In the genomic region with DNA sequence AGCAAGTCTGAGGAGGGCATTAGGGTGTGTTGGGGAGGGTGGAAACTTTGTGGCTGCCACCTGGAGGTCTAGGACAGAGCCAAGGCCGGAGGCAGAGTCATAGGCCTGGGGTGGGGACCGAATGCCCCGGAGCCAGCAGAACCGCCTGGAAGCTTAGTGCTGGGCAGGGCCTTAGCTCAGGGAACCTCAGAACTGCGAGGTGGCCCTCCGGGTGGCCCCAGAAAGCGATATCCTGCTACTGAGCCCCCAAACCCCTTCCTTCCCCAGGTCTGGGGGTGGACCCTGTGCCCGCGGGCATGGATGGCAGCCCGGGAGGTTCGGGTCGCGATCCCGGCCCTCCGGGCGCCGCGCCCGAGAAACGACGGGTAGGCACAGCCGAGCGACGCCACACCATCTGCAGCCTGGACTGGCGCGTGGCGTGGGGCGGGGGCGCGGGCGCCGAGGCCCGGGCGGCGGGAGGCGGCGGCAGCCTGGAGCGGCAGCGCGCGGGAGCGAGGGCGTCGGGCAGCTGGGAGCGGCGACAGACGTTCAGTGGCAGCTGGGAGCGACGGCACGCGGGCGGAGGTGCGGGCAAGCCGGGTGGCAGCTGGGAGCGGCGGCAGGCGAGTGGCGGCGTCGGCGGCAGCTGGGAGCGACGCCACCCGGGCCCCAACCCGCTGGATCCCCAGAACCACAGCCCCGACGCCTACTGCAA, we compare ENCODE assay signal across 9 mouse cellular contexts. TPM values are rescaled to one million over a fixed set of nuclear protein-coding genes. Genes with fewer than 3 reads are reported as not detected.
DNase-seq lines count a peak whose midpoint lies in the region; ATAC-seq and TF ChIP-seq lines count a peak whose summit lies in the region.
"Had no signal": no experiment of that assay in that cellular context is flagged by ENCODE, and none has a peak within 500 bp of the region (broad histone marks: within the 10 kb centered on the region; RNA-seq: fewer than 3 reads in every experiment).

No protein-coding gene starts in this region.

- H3K79me2 ChIP-seq in heart, adult 2 months (replicated peaks; ENCODE audit: control insufficient read depth, insufficient read depth, low read length): peaks cover 2% of the 10 kb centered on the region; the same call in 1 of the 2 replicates

- ATAC-seq in heart, postnatal 0 days (ENCODE audit: insufficient read depth, low read depth): no peak
- ATAC-seq in hindbrain, embryonic 14.5 days (ENCODE audit: low FRiP score): peak; percentile 61; the same call in 1 of the 2 replicates
- ATAC-seq in liver, embryonic 12.5 days: 0 out of 2 replicates have a peak, but pooled peaks have one; percentile 11

- H3K9me3 ChIP-seq in heart, postnatal 0 days (replicated peaks; ENCODE audit: control insufficient read depth, low read length): no peaks in the 10 kb centered on the region
- no peaks in the 10 kb centered on the region for H3K9me3 ChIP-seq in hindbrain, embryonic 14.5 days (ENCODE audit: control insufficient read depth, low read length)
- H3K9me3 ChIP-seq in liver, embryonic 12.5 days (replicated peaks): no peaks in the 10 kb centered on the region

- H3K9ac ChIP-seq in heart, postnatal 0 days (replicated peaks; ENCODE audit: low read depth, low read length): no peak overlapping the region
- H3K9ac ChIP-seq in heart, adult 2 months (ENCODE audit: low read depth, low read length): no peak overlapping the region
- H3K9ac ChIP-seq in hindbrain, embryonic 14.5 days: peak overlapping the region; percentile 44; the same call in 1 of the 2 replicates
- H3K9ac ChIP-seq in liver, embryonic 12.5 days: 0 out of 2 replicates have a peak overlapping the region, but pooled peaks have one; percentile 20

- peak overlapping the region; percentile 43 for H3K4me2 ChIP-seq in heart, postnatal 0 days (ENCODE audit: low read depth, low read length)
- peak overlapping the region; percentile 53 for H3K4me2 ChIP-seq in hindbrain, embryonic 14.5 days (replicated peaks)
- H3K4me2 ChIP-seq in liver, embryonic 12.5 days: peak overlapping the region; percentile 50

- H3K4me3 ChIP-seq in heart, postnatal 0 days (ENCODE audit: low read depth, low read length): peak overlapping the region; percentile 26
- H3K4me3 ChIP-seq in heart, adult 2 months: no peak overlapping the region
- H3K4me3 ChIP-seq in hindbrain, embryonic 14.5 days (replicated peaks; ENCODE audit: low read length): peak overlapping the region; percentile 29
- H3K4me3 ChIP-seq in liver, embryonic 12.5 days: peak overlapping the region; percentile 25

- H3K27me3 ChIP-seq in heart, postnatal 0 days (ENCODE audit: control insufficient read depth, insufficient read depth, low read length): peaks cover 55% of the 10 kb centered on the region
- peaks cover 9% of the 10 kb centered on the region for H3K27me3 ChIP-seq in heart, adult 2 months (ENCODE audit: control insufficient read depth, insufficient read depth, low read length)
- peaks cover 50% of the 10 kb centered on the region for H3K27me3 ChIP-seq in hindbrain, embryonic 14.5 days (ENCODE audit: control insufficient read depth, insufficient read depth, low read length)
- H3K27me3 ChIP-seq in liver, embryonic 12.5 days (replicated peaks): peaks cover 47% of the 10 kb centered on the region

- intact Hi-C loops in heart, adult 2 months (cut with DNase I): no loop called here

- no peaks in the 10 kb centered on the region for H3K36me3 ChIP-seq in heart, postnatal 0 days (replicated peaks; ENCODE audit: control insufficient read depth, insufficient read depth, low read length)
- no peaks in the 10 kb centered on the region for H3K36me3 ChIP-seq in heart, adult 2 months (ENCODE audit: control insufficient read depth, insufficient read depth, low read length)
- H3K36me3 ChIP-seq in hindbrain, embryonic 14.5 days (replicated peaks; ENCODE audit: control insufficient read depth, insufficient read depth): no peaks in the 10 kb centered on the region
- no peaks in the 10 kb centered on the region for H3K36me3 ChIP-seq in liver, embryonic 12.5 days

- no peak for TF ChIP-seq CTCF in heart, postnatal 0 days (IDR thresholded peaks at IDR 0.05; ENCODE audit: low read depth)
- TF ChIP-seq CTCF in heart, adult 2 months (IDR thresholded peaks at IDR 0.05): no peak

- H3K27ac ChIP-seq in heart, postnatal 0 days (ENCODE audit: low read depth): no peak overlapping the region
- no peak overlapping the region for H3K27ac ChIP-seq in heart, adult 2 months
- no peak overlapping the region for H3K27ac ChIP-seq in hindbrain, embryonic 14.5 days
- H3K27ac ChIP-seq in liver, embryonic 12.5 days: no peak overlapping the region

- TF ChIP-seq EP300 in heart, postnatal 0 days (IDR thresholded peaks at IDR 0.05; ENCODE audit: low read depth): no peak
- TF ChIP-seq EP300 in heart, adult 2 months (IDR thresholded peaks at IDR 0.05; ENCODE audit: insufficient read depth, low read depth, low read length): no peak

- no peak for DNase-seq in heart, postnatal 0 days (ENCODE audit: low spot score)
- no peak for DNase-seq in heart, adult 2 months
- peak; percentile 26 to 52 for DNase-seq in cerebellum, postnatal 36 days
- DNase-seq in hindbrain, embryonic 14.5 days (ENCODE audit: low spot score): peak; percentile 40
- peak; percentile 63 to 66 for DNase-seq in right cerebral cortex, postnatal 10 days (ENCODE audit: low spot score in 2 of 2)
- DNase-seq in ovary, postnatal 14 days (ENCODE audit: low spot score): no peak
- DNase-seq in ovary, adult 18-20 months (ENCODE audit: low spot score): no peak

- 0 out of 2 replicates have a peak, but pooled peaks cover 6% of the 10 kb centered on the region for H3K4me1 ChIP-seq in heart, postnatal 0 days (ENCODE audit: control insufficient read depth, insufficient read depth)
- peaks cover 13% of the 10 kb centered on the region for H3K4me1 ChIP-seq in heart, adult 2 months (ENCODE audit: control insufficient read depth, insufficient read depth, low read length)
- peaks cover 10% of the 10 kb centered on the region; the same call in 1 of the 2 replicates for H3K4me1 ChIP-seq in hindbrain, embryonic 14.5 days (replicated peaks; ENCODE audit: control insufficient read depth, insufficient read depth, low read length)
- H3K4me1 ChIP-seq in liver, embryonic 12.5 days: 0 out of 2 replicates have a peak, but pooled peaks cover 5% of the 10 kb centered on the region

- WGBS in heart, postnatal 0 days: 20% methylated on average over 66 of the region's 67 CpGs
- 69% methylated on average over 67 of the region's 67 CpGs for WGBS in heart, adult 2 months
- WGBS in hindbrain, embryonic 14.5 days: 8% methylated on average over 67 of the region's 67 CpGs
- WGBS in liver, embryonic 12.5 days (ENCODE audit: insufficient replicate concordance): 64% methylated on average over 66 of the region's 67 CpGs

- no peak for TF ChIP-seq POLR2A in heart, adult 2 months (IDR thresholded peaks at IDR 0.05; ENCODE audit: insufficient read depth, low read depth, low read length)

RNA-seq across cellular contexts. Expression of gene Ccm2l, which starts 5.9 kb away (rescaled TPM):
- total RNA-seq in heart, postnatal 0 days (2014; rRNA removed; ENCODE audit: low replicate concordance): 21.0 and 32.4 TPM in 2 replicates
- polyA plus RNA-seq in heart, postnatal 0 days (2015; fragmentation: Nextera tagmentation; extraction: Ambion mirVana): 3.5 and 4.3 TPM in 2 replicates
- total RNA-seq in heart, adult 2 months (2021): 10 to 100 TPM; 13.3 to 15.9 TPM
- polyA plus RNA-seq in heart, adult 2 months (2012; rRNA removed): 43.4 and 44.3 TPM in 2 replicates
- polyA plus RNA-seq in hindbrain, embryonic 14.5 days (2014; fragmentation: Nextera tagmentation; extraction: Ambion mirVana): 1.7 and 2.4 TPM in 2 replicates
- polyA plus RNA-seq in liver, embryonic 12.5 days (2016; fragmentation: Nextera tagmentation; extraction: Ambion mirVana): 2.1 and 2.6 TPM in 2 replicates

RNA-seq across cellular contexts. Expression of gene Hck, which starts 36.6 kb away (rescaled TPM):
- total RNA-seq in heart, postnatal 0 days (2014; rRNA removed; ENCODE audit: low replicate concordance): 3.8 and 6.4 TPM in 2 replicates
- 1.5 and 1.7 TPM in 2 replicates for polyA plus RNA-seq in heart, postnatal 0 days (2015; fragmentation: Nextera tagmentation; extraction: Ambion mirVana)
- total RNA-seq in heart, adult 2 months (2021): 1 to 10 TPM; 1.5 TPM
- 1.9 and 2.9 TPM in 2 replicates for polyA plus RNA-seq in heart, adult 2 months (2012; rRNA removed)
- polyA plus RNA-seq in hindbrain, embryonic 14.5 days (2014; fragmentation: Nextera tagmentation; extraction: Ambion mirVana): 2.2 and 3.2 TPM in 2 replicates
- 5.6 and 6.5 TPM in 2 replicates for polyA plus RNA-seq in liver, embryonic 12.5 days (2016; fragmentation: Nextera tagmentation; extraction: Ambion mirVana)

RNA-seq across cellular contexts. Expression of gene Xkr7, which starts 40.0 kb away (rescaled TPM):
- not detected in 2 replicates for total RNA-seq in heart, postnatal 0 days (2014; rRNA removed; ENCODE audit: low replicate concordance)
- polyA plus RNA-seq in heart, postnatal 0 days (2015; fragmentation: Nextera tagmentation; extraction: Ambion mirVana): not detected in 2 replicates
- total RNA-seq in heart, adult 2 months (2021): not detected
- 0.08 TPM in 1 of 2 replicates, not detected in the other for polyA plus RNA-seq in heart, adult 2 months (2012; rRNA removed)
- 0.84 and 1.8 TPM in 2 replicates for polyA plus RNA-seq in hindbrain, embryonic 14.5 days (2014; fragmentation: Nextera tagmentation; extraction: Ambion mirVana)
- polyA plus RNA-seq in liver, embryonic 12.5 days (2016; fragmentation: Nextera tagmentation; extraction: Ambion mirVana): not detected in 2 replicates
- total RNA-seq: hematopoietic stem cell, adult 5-6 weeks had no signal

RNA-seq across cellular contexts. Expression of gene Pdrg1, which starts 56.4 kb away (rescaled TPM):
- total RNA-seq in heart, postnatal 0 days (2014; rRNA removed; ENCODE audit: low replicate concordance): 24.1 and 71.8 TPM in 2 replicates
- polyA plus RNA-seq in heart, postnatal 0 days (2015; fragmentation: Nextera tagmentation; extraction: Ambion mirVana): 120 and 129 TPM in 2 replicates
- total RNA-seq in heart, adult 2 months (2021): 100 to 1,000 TPM; 117 to 127 TPM
- polyA plus RNA-seq in heart, adult 2 months (2012; rRNA removed): 125 and 186 TPM in 2 replicates
- polyA plus RNA-seq in hindbrain, embryonic 14.5 days (2014; fragmentation: Nextera tagmentation; extraction: Ambion mirVana): 137 and 149 TPM in 2 replicates
- polyA plus RNA-seq in liver, embryonic 12.5 days (2016; fragmentation: Nextera tagmentation; extraction: Ambion mirVana): 55.2 and 56.2 TPM in 2 replicates

Comparison
In these comparisons a context has a peak if more than half of its experiments do, and no peak if none do; other contexts are left out.
1. DNase-seq: peak in cerebellum, postnatal 36 days (2 of 2), hindbrain, embryonic 14.5 days (single experiment) and right cerebral cortex, postnatal 10 days (2 of 2); none in heart, postnatal 0 days (single experiment), heart, adult 2 months (0 of 2), ovary, postnatal 14 days (single experiment) and ovary, adult 18-20 months (single experiment).
2. H3K9ac ChIP-seq: peak in hindbrain, embryonic 14.5 days (single experiment) and liver, embryonic 12.5 days (single experiment); none in heart, postnatal 0 days (single experiment) and heart, adult 2 months (single experiment).
3. Peak in every context shown above with its lines, with median percentiles within 50 percentile points of each other: H3K4me2 ChIP-seq.